Mouse (Mus musculus) kidney, adult 2 months (tissue): ENCODE results near the gene Irs3.

ENCODE experiments used
- CTCF ChIP-seq: fragments of 200-500 bp; conservative IDR thresholded peaks from 2 replicates; pipeline ENCODE4 v1.5.1; 2011; ENCODE audit warnings: low read depth, mild to moderate bottlenecking, control low read depth, low read length, moderate library complexity, mixed read lengths; ENCODE audit not compliant: insufficient read depth, insufficient read length
- POLR2A ChIP-seq: fragments of 200-500 bp; IDR thresholded peaks from one replicate; pipeline ENCODE4 v1.6.1; 2011; ENCODE audit warnings: low read depth, low read length, control low read depth

- TF ChIP-seq POLR2A, result no peak
- no peak for TF ChIP-seq CTCF
Observed at GRCm38 (mm10) chr5:137694796-137695195, 49.3 kb upstream of the Irs3 start.
